Mouse (Mus musculus) hindbrain, embryonic 13.5 days (tissue): ENCODE measurements around the gene Zfp799. TPM values are rescaled to one million over a fixed set of nuclear protein-coding genes. Genes with fewer than 3 reads are reported as not detected.

Source experiments
- ATAC-seq: fragments of 200-750 bp; cut with Nextera tagmentation; 2 replicates; pipeline ENCODE4 v1.8.0; 2017; ENCODE audit warnings: moderate TSS enrichment; ENCODE audit not compliant: low FRiP score
- H3K27ac ChIP-seq: fragments of 300-500 bp; sonication (generic); 2 replicates; pipeline ENCODE4 v1.5.1; 2015; ENCODE audit warnings: inconsistent platforms, mild to moderate bottlenecking, moderate library complexity
- H3K27me3 ChIP-seq: fragments of 300-500 bp; sonication (generic); 2 replicates; pipeline ENCODE4 v1.6.1; 2015; ENCODE audit warnings: mild to moderate bottlenecking, inconsistent platforms
- H3K36me3 ChIP-seq: fragments of 300-500 bp; sonication (generic); 2 replicates; pipeline ENCODE4 v1.6.1; 2015; ENCODE audit warnings: mild to moderate bottlenecking, inconsistent platforms
- H3K4me1 ChIP-seq: fragments of 300-500 bp; sonication (generic); replicated peaks from 2 replicates; pipeline ENCODE4 v1.6.1; 2015; ENCODE audit warnings: inconsistent platforms
- H3K4me2 ChIP-seq: fragments of 300-500 bp; sonication (generic); 2 replicates; pipeline ENCODE4 v1.6.1; 2015; ENCODE audit warnings: inconsistent platforms, mild to moderate bottlenecking, moderate library complexity
- H3K4me3 ChIP-seq: fragments of 300-500 bp; sonication (generic); 2 replicates; pipeline ENCODE4 v1.5.1; 2015; ENCODE audit warnings: mild to moderate bottlenecking, inconsistent platforms
- H3K9ac ChIP-seq: fragments of 300-500 bp; sonication (generic); 2 replicates; pipeline ENCODE4 v1.6.1; 2015; ENCODE audit warnings: mild to moderate bottlenecking, inconsistent platforms
- H3K9me3 ChIP-seq: fragments of 300-500 bp; sonication (generic); 2 replicates; pipeline ENCODE4 v1.6.1; 2016; ENCODE audit warnings: inconsistent platforms
- WGBS: fragments of 180-500 bp; shearing (Covaris S2); methylation state at CpG from one replicate; pipeline ENCODE4 v1.1.7; 2015; 5-methylcytosine and 5-hydroxymethylcytosine counted together
- polyA plus RNA-seq: library from polyadenylated mRNA; unstranded; fragments of >200 nt; fragmentation: Nextera tagmentation; extraction: Ambion mirVana; gene quantifications from 2 replicates; pipeline ENCODE4 v1.2.1, GENCODE M21; 2015

Gene Zfp799
- polyA plus RNA-seq, 1 experiment from 2014 or later, result 22.2 TPM

- Histone ChIP-seq H3K4me2 (no peak overlapping the region), H3K9me3 (no peaks in the 10 kb centered on the region), H3K27me3 (no peaks in the 10 kb centered on the region), H3K27ac (no peak overlapping the region), H3K4me3 (no peak overlapping the region), H3K4me1 (peaks cover 4% of the 10 kb centered on the region; the same call in 1 of the 2 replicates), H3K36me3 (peaks cover 45% of the 10 kb centered on the region), H3K9ac (no peak overlapping the region)
- 86% methylated on average over 1 of the region's 1 CpGs for WGBS
- ATAC-seq, result no peak
Observed at GRCm38 (mm10) chr17:32816074-32816784, 13.8 kb downstream of the Zfp799 start.

DNA sequence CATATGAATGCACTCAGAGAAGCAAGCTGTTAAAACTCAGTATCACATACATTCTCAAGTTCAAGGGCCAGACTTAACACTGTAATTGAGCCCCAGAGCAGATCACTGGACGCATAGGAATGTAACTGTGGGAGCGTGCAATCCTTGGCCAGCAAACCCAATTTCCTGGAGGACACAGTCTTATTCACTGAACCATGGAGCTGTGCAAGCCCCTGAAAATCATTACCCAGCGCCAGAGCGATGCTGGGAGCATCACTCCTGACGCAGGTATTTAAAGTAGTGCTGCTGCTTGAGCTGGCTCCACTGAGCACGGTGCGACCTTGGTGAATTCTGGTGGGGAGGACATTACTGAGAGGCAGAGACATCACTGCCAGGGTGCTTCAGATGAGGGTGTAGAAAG, 15.9 kb downstream of the Zfp799 start:
- WGBS, result 82% methylated on average over 7 of the region's 7 CpGs

DNA sequence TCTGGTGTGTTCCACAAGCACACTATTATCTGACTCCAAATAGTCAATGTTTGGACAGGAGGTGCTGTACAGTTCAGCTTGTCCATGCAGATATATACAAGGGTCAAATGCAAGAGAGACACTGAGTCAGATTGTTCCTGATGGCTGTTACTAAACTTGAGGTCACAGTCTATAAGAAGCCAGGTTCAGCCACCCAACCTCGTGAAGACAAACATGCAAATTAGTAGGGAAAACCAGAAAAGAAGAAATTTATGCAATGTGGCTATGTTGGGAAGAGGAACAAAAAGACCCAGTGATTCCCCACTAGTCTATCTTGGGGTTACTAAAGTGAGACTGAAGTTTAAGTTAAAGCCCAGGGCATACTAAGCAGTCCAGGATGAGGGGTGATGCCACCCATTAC, 19.4 kb downstream of the Zfp799 start:
- Histone ChIP-seq H3K9ac (no peak overlapping the region), H3K27ac (peak overlapping the region; percentile 95), H3K4me1 (peaks cover 34% of the 10 kb centered on the region), H3K4me2 (peak overlapping the region; percentile 65), H3K9me3 (no peaks in the 10 kb centered on the region), H3K36me3 (peaks cover 7% of the 10 kb centered on the region; the same call in 1 of the 2 replicates), H3K4me3 (no peak overlapping the region), H3K27me3 (no peaks in the 10 kb centered on the region)
- 8% methylated on average over 1 of the region's 1 CpGs for WGBS
- ATAC-seq, result no peak

More for the DNA sequence above, 15.9 kb downstream of the Zfp799 start:
- ATAC-seq, result no peak
- Histone ChIP-seq H3K9me3 (no peaks in the 10 kb centered on the region), H3K36me3 (peaks cover 27% of the 10 kb centered on the region), H3K27me3 (no peaks in the 10 kb centered on the region), H3K4me2 (no peak overlapping the region), H3K27ac (no peak overlapping the region), H3K4me1 (peaks cover 14% of the 10 kb centered on the region; the same call in 1 of the 2 replicates), H3K4me3 (no peak overlapping the region), H3K9ac (no peak overlapping the region)

DNA sequence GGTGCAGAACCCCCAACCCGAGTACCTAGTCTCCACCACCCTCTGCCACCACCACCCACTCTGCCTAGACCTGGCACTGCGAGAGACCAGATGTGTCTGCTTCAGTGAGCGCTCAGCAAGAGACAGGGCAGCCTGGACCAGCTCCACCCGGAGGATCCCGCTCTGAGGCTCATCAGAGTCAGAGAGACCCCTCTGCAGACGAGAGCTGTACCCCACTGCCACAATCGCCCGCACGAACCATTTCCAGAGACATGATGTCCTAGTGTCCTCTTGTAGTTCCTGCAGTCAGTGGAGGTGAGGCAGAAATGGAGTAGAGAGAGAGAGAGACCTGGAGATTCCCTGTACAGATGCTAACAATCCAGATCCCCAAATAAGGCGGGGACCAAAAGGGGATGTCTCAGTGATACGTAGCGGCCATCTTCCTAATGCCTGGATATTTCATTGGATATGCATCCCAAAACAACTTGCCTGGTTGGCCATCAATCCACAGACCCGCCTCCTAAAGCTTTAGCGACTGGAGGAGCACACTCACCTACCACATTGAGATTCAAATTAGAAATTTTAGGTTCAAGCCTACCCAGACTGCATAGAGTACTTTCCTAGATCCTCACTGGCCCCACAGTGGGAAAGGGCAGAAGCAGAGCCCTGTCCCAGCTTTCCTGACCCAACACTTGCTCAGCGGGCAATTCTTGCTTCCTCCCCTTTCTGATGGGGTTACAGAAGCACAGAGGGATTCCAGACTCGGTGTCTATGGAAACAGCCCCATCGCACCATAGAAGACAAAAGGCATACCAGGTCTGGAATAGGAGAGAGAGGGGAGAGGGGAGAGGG, 20.3 kb downstream of the Zfp799 start, which contains the start of gene Zfp811:
Zfp811 (minus strand) TSS at position 388 of the 831 bp plus-strand sequence.
- Histone ChIP-seq H3K36me3 (0 out of 2 replicates have a peak, but pooled peaks cover 2% of the 10 kb centered on the region), H3K4me1 (peaks cover 37% of the 10 kb centered on the region), H3K9me3 (no peaks in the 10 kb centered on the region), H3K4me2 (peak within 1 kb of the TSS; percentile 65), H3K27ac (peak within 1 kb of the TSS; percentile 95), H3K9ac (peak within 1 kb of the TSS; percentile 85), H3K4me3 (peak within 1 kb of the TSS; percentile 62), H3K27me3 (no peaks in the 10 kb centered on the region)
- WGBS, result 1% methylated on average over 17 of the region's 17 CpGs
- ATAC-seq, result peak; percentile 94

DNA sequence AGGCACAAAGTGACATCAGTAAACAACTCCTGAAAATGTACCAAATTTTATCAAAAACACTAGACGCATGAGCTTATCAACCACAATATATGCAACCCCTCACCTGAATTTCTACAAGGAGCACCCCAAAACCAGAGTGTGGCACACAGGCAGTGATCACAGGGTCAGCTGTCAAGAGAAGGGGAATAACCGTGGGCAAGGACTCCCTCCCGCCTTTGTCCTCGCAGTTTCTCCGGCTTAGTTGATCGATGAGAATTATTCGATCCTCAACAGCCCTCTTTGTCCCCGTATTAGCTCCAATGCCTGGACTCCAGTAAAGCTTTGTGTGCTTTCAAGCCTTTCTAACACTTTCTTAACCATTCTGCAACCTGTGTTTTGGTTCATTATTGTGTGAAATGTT, 21.1 kb downstream of the Zfp799 start:
- H3K4me2 ChIP-seq, result peak overlapping the region; percentile 65
- H3K9ac ChIP-seq, result peak overlapping the region; percentile 85
- H3K4me3 ChIP-seq, result peak overlapping the region; percentile 62
- peak overlapping the region; percentile 95 for H3K27ac ChIP-seq
- WGBS, result 5% methylated on average over 8 of the region's 8 CpGs
- ATAC-seq, result 0 out of 2 replicates have a peak, but pooled peaks have one; percentile 8
- no peaks in the 10 kb centered on the region for H3K36me3 ChIP-seq
- no peaks in the 10 kb centered on the region for H3K27me3 ChIP-seq
- H3K4me1 ChIP-seq, result peaks cover 38% of the 10 kb centered on the region
- no peaks in the 10 kb centered on the region for H3K9me3 ChIP-seq

GRCm38 (mm10) chr17:32789244-32789643, 40.8 kb downstream of the Zfp799 start:
- Histone ChIP-seq H3K9me3 (no peaks in the 10 kb centered on the region), H3K4me2 (no peak overlapping the region; the same call in 1 of the 2 replicates), H3K4me1 (peaks cover 26% of the 10 kb centered on the region), H3K36me3 (peaks cover 20% of the 10 kb centered on the region), H3K4me3 (0 out of 2 replicates have a peak overlapping the region, but pooled peaks have one; percentile 92), H3K27ac (no peak overlapping the region), H3K9ac (no peak overlapping the region), H3K27me3 (no peaks in the 10 kb centered on the region)
- 80% methylated on average over 8 of the region's 8 CpGs for WGBS
- no peak for ATAC-seq

DNA sequence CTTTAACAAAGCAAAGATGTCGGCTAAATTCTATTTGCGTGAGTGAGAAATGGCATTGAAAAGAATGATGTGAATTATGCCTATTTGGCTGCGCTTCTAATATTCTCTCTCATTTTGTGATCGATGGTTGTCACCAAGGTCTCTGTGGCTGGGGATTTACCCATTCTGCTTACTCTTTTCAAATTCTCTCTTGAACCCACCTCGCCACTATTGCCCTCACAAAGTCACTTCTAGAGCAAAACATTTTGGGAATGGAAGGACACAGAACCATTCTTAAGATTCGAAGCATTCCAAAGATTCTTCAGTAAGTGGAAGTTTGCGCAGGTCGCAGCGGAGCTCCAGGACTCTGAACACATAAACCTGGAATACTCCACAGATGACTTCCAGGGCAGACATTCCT, 41.5 kb downstream of the Zfp799 start:
- H3K4me2 ChIP-seq, result peak overlapping the region; percentile 76
- no peaks in the 10 kb centered on the region for H3K9me3 ChIP-seq
- no peak for ATAC-seq
- WGBS, result 12% methylated on average over 9 of the region's 9 CpGs
- peak overlapping the region; percentile 92 for H3K4me3 ChIP-seq
- H3K4me1 ChIP-seq, result peaks cover 26% of the 10 kb centered on the region
- H3K27me3 ChIP-seq, result no peaks in the 10 kb centered on the region
- H3K36me3 ChIP-seq, result peaks cover 23% of the 10 kb centered on the region
- H3K9ac ChIP-seq, result peak overlapping the region; percentile 58
- H3K27ac ChIP-seq, result no peak overlapping the region

GRCm38 (mm10) chr17:32788094-32788559, 41.9 kb downstream of the Zfp799 start, which contains the start of gene Zfp871:
TSS of gene Zfp871 (minus strand) at chr17:32788287.
- peaks cover 25% of the 10 kb centered on the region for H3K36me3 ChIP-seq
- under 1% methylated on average over 22 of the region's 22 CpGs for WGBS
- ATAC-seq, result peak; percentile 98

GRCm38 (mm10) chr17:32787436-32788093, 42.5 kb downstream of the Zfp799 start:
- H3K4me2 ChIP-seq, result peak overlapping the region; percentile 76
- ATAC-seq, result peak; percentile 92
- H3K4me3 ChIP-seq, result peak overlapping the region; percentile 92
- peak overlapping the region; percentile 97 for H3K9ac ChIP-seq
- no peaks in the 10 kb centered on the region for H3K9me3 ChIP-seq
- peaks cover 25% of the 10 kb centered on the region for H3K36me3 ChIP-seq
- H3K27me3 ChIP-seq, result no peaks in the 10 kb centered on the region
- peaks cover 26% of the 10 kb centered on the region for H3K4me1 ChIP-seq
- peak overlapping the region; percentile 94 for H3K27ac ChIP-seq
- WGBS, result under 1% methylated on average over 31 of the region's 31 CpGs

More at GRCm38 (mm10) chr17:32788094-32788559, 41.9 kb downstream of the Zfp799 start, which contains the start of gene Zfp871:
- peak within 1 kb of the TSS; percentile 94 for H3K27ac ChIP-seq
- peak within 1 kb of the TSS; percentile 92 for H3K4me3 ChIP-seq
- peak within 1 kb of the TSS; percentile 97 for H3K9ac ChIP-seq
- H3K4me1 ChIP-seq, result peaks cover 26% of the 10 kb centered on the region
- peak within 1 kb of the TSS; percentile 76 for H3K4me2 ChIP-seq
- no peaks in the 10 kb centered on the region for H3K27me3 ChIP-seq
- H3K9me3 ChIP-seq, result no peaks in the 10 kb centered on the region

DNA sequence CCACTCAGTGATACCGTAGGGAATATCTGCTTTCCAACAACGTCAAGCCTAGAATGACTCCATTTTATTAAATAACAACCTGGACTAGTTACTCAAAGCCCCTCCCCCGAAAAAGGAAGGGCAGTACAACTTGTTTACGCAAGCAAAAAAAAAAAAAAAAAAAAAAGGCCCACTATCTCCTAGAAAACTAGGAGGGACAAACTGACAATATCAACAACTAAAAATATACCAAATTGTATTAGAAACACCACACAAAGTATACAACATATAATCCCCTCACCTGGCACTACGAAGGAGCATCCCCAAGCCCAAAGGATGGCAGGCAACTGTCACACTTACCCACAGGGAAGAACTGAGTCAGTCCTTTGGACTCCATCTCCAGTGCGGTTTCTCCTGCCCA, 43.1 kb downstream of the Zfp799 start:
- H3K4me3 ChIP-seq, result peak overlapping the region; percentile 92
- peaks cover 27% of the 10 kb centered on the region for H3K36me3 ChIP-seq
- H3K9ac ChIP-seq, result peak overlapping the region; percentile 97
- WGBS, result 75% methylated on average over 6 of the region's 6 CpGs
- no peak overlapping the region for H3K27ac ChIP-seq
- peak overlapping the region; percentile 76 for H3K4me2 ChIP-seq
- no peaks in the 10 kb centered on the region for H3K9me3 ChIP-seq
- peaks cover 26% of the 10 kb centered on the region for H3K4me1 ChIP-seq
- H3K27me3 ChIP-seq, result no peaks in the 10 kb centered on the region
- no peak for ATAC-seq

DNA sequence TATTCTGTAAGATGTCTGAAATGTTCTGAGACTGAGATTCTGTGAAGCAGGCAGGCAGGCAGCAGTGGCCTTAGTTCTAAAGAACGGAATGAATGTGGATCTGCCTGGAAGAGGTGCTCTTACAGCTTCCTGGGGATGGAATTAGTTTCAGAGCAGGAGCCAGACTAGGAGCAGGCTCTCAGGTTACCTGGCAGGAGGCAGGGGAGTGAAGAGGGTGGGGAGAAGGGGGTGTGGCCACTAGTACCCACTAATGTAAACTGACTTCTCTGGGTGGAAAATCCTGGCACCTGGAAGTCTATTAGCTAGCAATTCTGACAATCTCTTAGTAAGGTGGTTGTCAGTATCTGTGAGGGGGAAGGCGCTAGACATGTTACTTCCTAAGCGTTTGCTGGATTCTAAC, 44.4 kb downstream of the Zfp799 start:
- Histone ChIP-seq H3K36me3 (peaks cover 27% of the 10 kb centered on the region), H3K27ac (no peak overlapping the region), H3K4me3 (no peak overlapping the region), H3K27me3 (no peaks in the 10 kb centered on the region), H3K9me3 (no peaks in the 10 kb centered on the region), H3K4me1 (peaks cover 26% of the 10 kb centered on the region), H3K4me2 (peak overlapping the region; percentile 20), H3K9ac (0 out of 2 replicates have a peak overlapping the region, but pooled peaks have one; percentile 30)
- no peak for ATAC-seq
- 91% methylated on average over 3 of the region's 3 CpGs for WGBS
